In the genomic region with DNA sequence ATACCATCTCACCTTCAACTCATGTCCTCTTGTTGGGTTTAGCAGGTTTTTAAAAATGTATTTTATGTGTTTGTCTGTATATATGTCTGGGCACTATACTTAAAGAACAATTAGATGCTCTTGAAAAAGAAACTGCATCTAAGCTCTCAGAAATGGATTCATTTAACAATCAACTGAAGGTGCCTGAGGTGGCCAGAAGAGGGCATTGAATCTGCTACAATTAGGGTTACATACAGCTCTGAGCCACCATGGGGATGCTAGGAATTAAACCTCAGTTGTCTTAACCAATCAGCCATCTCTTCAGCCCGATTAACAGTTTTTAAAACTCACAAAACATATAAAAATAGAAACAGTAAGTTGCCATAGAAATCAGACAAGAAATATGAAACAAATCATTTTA, we compare ENCODE assay signal across 22 mouse cellular contexts. TPM values are rescaled to one million over a fixed set of nuclear protein-coding genes. Genes with fewer than 3 reads are reported as not detected.
A peak's percentile ranks its signal among the peaks of the same experiment; 100 is the strongest.
DNase-seq lines count a peak whose midpoint lies in the region; ATAC-seq and TF ChIP-seq lines count a peak whose summit lies in the region.
"Had no signal": no experiment of that assay in that cellular context is flagged by ENCODE, and none has a peak within 500 bp of the region (broad histone marks: within the 10 kb centered on the region; RNA-seq: fewer than 3 reads in every experiment).

No protein-coding gene starts in this region.

- H3K4me1 ChIP-seq in intestine, postnatal 0 days (replicated peaks; ENCODE audit: control insufficient read depth, insufficient read depth, low read length) = no peaks in the 10 kb centered on the region
- H3K4me1 ChIP-seq in intestine, embryonic 15.5 days (replicated peaks) = no peaks in the 10 kb centered on the region
- H3K4me1 ChIP-seq in MEL (ENCODE audit: control insufficient read depth in 1 of 2, insufficient read depth in 2 of 2, low read length in 2 of 2) = peaks cover 7 to 11% of the 10 kb centered on the region in 2 experiments
- H3K4me1 ChIP-seq: embryonic facial prominence, embryonic 15.5 days; hindbrain, embryonic 10.5 days; midbrain, embryonic 10.5 days had no signal

- TF ChIP-seq POLR2A in MEL (IDR thresholded peaks at IDR 0.05; ENCODE audit: control insufficient read depth in 1 of 2, insufficient read depth in 1 of 2, low read depth in 1 of 2, low read length in 2 of 2, poor library complexity in 1 of 2) = no peak

- DNase-seq in lung, postnatal 36 days = peak; percentile 16
- no peak for DNase-seq in lung, postnatal 4 days
- DNase-seq in MEL (ENCODE audit: low read depth, low spot score) = peak; percentile 39
- DNase-seq in splenic B cell, adult 2 months (ENCODE audit: low read depth, low spot score) = peak; percentile 48
- DNase-seq in thymus, postnatal 4 days = no peak
- no peak for DNase-seq in thymus, postnatal 14 days
- DNase-seq: adrenal gland, postnatal 25 days; cerebellum, adult 8-10 months; right cerebral cortex, postnatal 14 days had no signal

- no peak overlapping the region for H3K4me2 ChIP-seq in intestine, postnatal 0 days (replicated peaks; ENCODE audit: low read depth)
- H3K4me2 ChIP-seq in intestine, embryonic 15.5 days (replicated peaks) = no peak overlapping the region
- H3K4me2 ChIP-seq: embryonic facial prominence, embryonic 15.5 days had no signal

- H3K36me3 ChIP-seq in intestine, postnatal 0 days (ENCODE audit: control insufficient read depth, insufficient read depth) = peaks cover 74% of the 10 kb centered on the region
- peaks cover 15% of the 10 kb centered on the region for H3K36me3 ChIP-seq in intestine, embryonic 15.5 days
- H3K36me3 ChIP-seq in MEL (ENCODE audit: control insufficient read depth in 1 of 2, insufficient read depth in 2 of 2, low read length in 2 of 2) = peaks cover 17 to 32% of the 10 kb centered on the region in 2 experiments
- peaks cover 21% of the 10 kb centered on the region for H3K36me3 ChIP-seq in splenic B cell, adult 2 months (ENCODE audit: control insufficient read depth, insufficient read depth, low read length, poor library complexity, severe bottlenecking)

- TF ChIP-seq CTCF in intestine, postnatal 0 days (IDR thresholded peaks at IDR 0.05; ENCODE audit: low read depth) = peak; percentile 51
- TF ChIP-seq CTCF in MEL (IDR thresholded peaks at IDR 0.05 in 2 of 3, conservative IDR thresholded peaks at IDR 0.05 in 1 of 3; ENCODE audit: control insufficient read depth in 1 of 3, insufficient read depth in 1 of 3, low read depth in 2 of 3, low read length in 3 of 3, poor library complexity in 1 of 3, severe bottlenecking in 1 of 3) = peak in 2 of 3 experiments; percentile 14 to 33; a peak in 2 of 6 replicates

- H3K27me3 ChIP-seq in intestine, postnatal 0 days (replicated peaks; ENCODE audit: control insufficient read depth, insufficient read depth, low read length) = no peaks in the 10 kb centered on the region
- H3K27me3 ChIP-seq in intestine, embryonic 15.5 days (replicated peaks) = no peaks in the 10 kb centered on the region
- no peaks in the 10 kb centered on the region for H3K27me3 ChIP-seq in MEL (ENCODE audit: control insufficient read depth in 1 of 2, insufficient read depth in 2 of 2, low read length in 2 of 2)
- no peaks in the 10 kb centered on the region for H3K27me3 ChIP-seq in splenic B cell, adult 2 months (ENCODE audit: control insufficient read depth, insufficient read depth, low read length, poor library complexity, severe bottlenecking)
- H3K27me3 ChIP-seq: embryonic facial prominence, embryonic 15.5 days had no signal

- no peaks in the 10 kb centered on the region for H3K79me2 ChIP-seq in MEL (ENCODE audit: control insufficient read depth, insufficient read depth, low read length, poor library complexity)

- H3K9ac ChIP-seq in intestine, postnatal 0 days (ENCODE audit: low read depth, low read length) = no peak overlapping the region
- no peak overlapping the region for H3K9ac ChIP-seq in intestine, embryonic 15.5 days
- H3K9ac ChIP-seq in MEL (ENCODE audit: control insufficient read depth, low read depth, low read length, poor library complexity, severe bottlenecking) = no peak overlapping the region
- H3K9ac ChIP-seq: embryonic facial prominence, embryonic 15.5 days had no signal

- no peaks in the 10 kb centered on the region for H3K9me3 ChIP-seq in intestine, postnatal 0 days (ENCODE audit: control insufficient read depth)
- H3K9me3 ChIP-seq in intestine, embryonic 15.5 days = no peaks in the 10 kb centered on the region
- H3K9me3 ChIP-seq in MEL (replicated peaks; ENCODE audit: insufficient read depth, low read length) = no peaks in the 10 kb centered on the region
- H3K9me3 ChIP-seq: embryonic facial prominence, embryonic 15.5 days; hindbrain, embryonic 10.5 days; midbrain, embryonic 10.5 days had no signal

- no peak for TF ChIP-seq EP300 in MEL (IDR thresholded peaks at IDR 0.05; ENCODE audit: low read depth in 1 of 2, low read length in 2 of 2)

- peak; percentile 15 for TF ChIP-seq RAD21 in MEL (IDR thresholded peaks at IDR 0.05; ENCODE audit: low read depth, low read length)

- WGBS in intestine, postnatal 0 days = 92% methylated on average over 1 of the region's 1 CpGs
- WGBS in intestine, embryonic 15.5 days = 85% methylated on average over 1 of the region's 1 CpGs

- H3K27ac ChIP-seq in intestine, postnatal 0 days (ENCODE audit: low read depth, low read length) = no peak overlapping the region
- H3K27ac ChIP-seq in intestine, embryonic 15.5 days = no peak overlapping the region
- no peak overlapping the region for H3K27ac ChIP-seq in MEL (ENCODE audit: control insufficient read depth, low read depth, low read length)
- H3K27ac ChIP-seq: embryonic facial prominence, embryonic 15.5 days; hindbrain, embryonic 10.5 days; midbrain, embryonic 10.5 days had no signal

- no peak for ATAC-seq in intestine, postnatal 0 days
- ATAC-seq in intestine, embryonic 15.5 days = no peak
- ATAC-seq: intestine, embryonic 16.5 days had no signal

- H3K4me3 ChIP-seq in intestine, postnatal 0 days (ENCODE audit: low read depth, low read length) = no peak overlapping the region
- H3K4me3 ChIP-seq in intestine, embryonic 15.5 days (replicated peaks) = no peak overlapping the region
- H3K4me3 ChIP-seq in MEL (ENCODE audit: control insufficient read depth in 1 of 2, insufficient read depth in 1 of 2, low read depth in 2 of 2, low read length in 2 of 2) = no peak overlapping the region
- H3K4me3 ChIP-seq: embryonic facial prominence, embryonic 15.5 days; hindbrain, embryonic 10.5 days; midbrain, embryonic 10.5 days had no signal

TF ChIP-seq in MEL, 35 proteins besides CTCF, POLR2A, EP300 and RAD21:
- TF ChIP-seq ZKSCAN1 (IDR thresholded peaks at IDR 0.05; ENCODE audit: low read depth, low read length) (no peak), CHD1 (IDR thresholded peaks at IDR 0.05; ENCODE audit: low read depth, low read length) (no peak), RCOR1 (IDR thresholded peaks at IDR 0.05; ENCODE audit: low read depth, low read length) (no peak), SMC3 (IDR thresholded peaks at IDR 0.05; ENCODE audit: low read depth, low read length) (peak; percentile 42), MAX (IDR thresholded peaks at IDR 0.05; ENCODE audit: low read length) (no peak), USF1 (IDR thresholded peaks at IDR 0.05; ENCODE audit: low read depth, low read length) (no peak), GATA1 (IDR thresholded peaks at IDR 0.05; ENCODE audit: low read depth, low read length) (no peak)

RNA-seq across cellular contexts. Expression of gene Gm3625, which starts 45.7 kb away (rescaled TPM):
- not detected in 2 replicates for polyA plus RNA-seq in intestine, postnatal 0 days (2015; fragmentation: Nextera tagmentation; extraction: Ambion mirVana)
- not detected in 2 replicates for polyA plus RNA-seq in intestine, embryonic 15.5 days (2015; fragmentation: Nextera tagmentation; extraction: Ambion mirVana)
- not detected in 2 replicates for total RNA-seq in MEL (2012; rRNA removed)
- polyA plus RNA-seq in MEL (2012; ENCODE audit: insufficient read depth in 1 of 2, insufficient read length in 2 of 2, low read depth in 1 of 2, low replicate concordance in 2 of 2, missing spikeins in 1 of 2) = not detected
- total RNA-seq: adrenal gland, postnatal 25 days; granulocyte monocyte progenitor cell, adult 5-6 weeks; left cerebral cortex, adult 18-20 months had no signal
- polyA plus RNA-seq: embryonic facial prominence, embryonic 15.5 days; forebrain, embryonic 11.5 days; heart, embryonic 14.5 days; hindbrain, embryonic 10.5 days; intestine, embryonic 16.5 days; limb, embryonic 14.5 days; lung, embryonic 16.5 days; midbrain, embryonic 10.5 days; testis, adult 2 months had no signal

RNA-seq across cellular contexts. Expression of gene Itsn2, which starts 46.0 kb away (rescaled TPM):
- 26.1 and 27.1 TPM in 2 replicates for polyA plus RNA-seq in intestine, postnatal 0 days (2015; fragmentation: Nextera tagmentation; extraction: Ambion mirVana)
- 38.3 and 39.6 TPM in 2 replicates for polyA plus RNA-seq in intestine, embryonic 15.5 days (2015; fragmentation: Nextera tagmentation; extraction: Ambion mirVana)
- total RNA-seq in MEL (2012; rRNA removed) = 40.1 and 41.9 TPM in 2 replicates
- 100 to 1,000 TPM in 1 of 2 experiments, 10 to 100 TPM in 1; 47.5 to 218 TPM for polyA plus RNA-seq in MEL (2012; ENCODE audit: insufficient read depth in 1 of 2, insufficient read length in 2 of 2, low read depth in 1 of 2, low replicate concordance in 2 of 2, missing spikeins in 1 of 2)

Comparison
In these comparisons a context has a peak if more than half of its experiments do, and no peak if none do; other contexts are left out.
1. DNase-seq: peak in lung, postnatal 36 days (single experiment), MEL (single experiment) and splenic B cell, adult 2 months (single experiment); none in lung, postnatal 4 days (0 of 2), thymus, postnatal 4 days (single experiment) and thymus, postnatal 14 days (single experiment).